Mouse (Mus musculus): ENCODE data around the gene Dennd6b. TPM values are rescaled to one million over a fixed set of nuclear protein-coding genes. Genes with fewer than 3 reads are reported as not detected.
A peak's percentile ranks its signal among the peaks of the same experiment; 100 is the strongest.

The Dennd6b gene
- polyA plus RNA-seq, 1 experiment from 2014 or later: 3.2 TPM

- Histone ChIP-seq H3K4me3 (ENCODE audit: low read depth, low read length) (no peak overlapping the region), H3K36me3 (ENCODE audit: control insufficient read depth, insufficient read depth) (no peaks in the 10 kb centered on the region), H3K27ac (ENCODE audit: low read depth, low read length) (peak overlapping the region; percentile 72; the same call in 1 of the 2 replicates), H3K4me1 (replicated peaks; ENCODE audit: control insufficient read depth, insufficient read depth, low read length) (peaks cover 41% of the 10 kb centered on the region), H3K9ac (ENCODE audit: low read depth, low read length) (no peak overlapping the region), H3K4me2 (replicated peaks; ENCODE audit: low read depth) (0 out of 2 replicates have a peak overlapping the region, but pooled peaks have one; percentile 17), H3K9me3 (ENCODE audit: control insufficient read depth) (no peaks in the 10 kb centered on the region), H3K27me3 (replicated peaks; ENCODE audit: control insufficient read depth, insufficient read depth, low read length) (no peaks in the 10 kb centered on the region)
- ATAC-seq: no peak
- no peak for TF ChIP-seq CTCF (IDR thresholded peaks at IDR 0.05; ENCODE audit: low read depth)
- WGBS: 54% methylated on average over 13 of the region's 13 CpGs
Observed at GRCm38 (mm10) chr15:89175411-89176155, 20.7 kb downstream of the Dennd6b start.

- Histone ChIP-seq H3K27me3 (replicated peaks; ENCODE audit: control insufficient read depth, insufficient read depth, low read length) (no peaks in the 10 kb centered on the region), H3K36me3 (ENCODE audit: control insufficient read depth, insufficient read depth) (no peaks in the 10 kb centered on the region), H3K4me2 (replicated peaks; ENCODE audit: low read depth) (peak overlapping the region; percentile 94; the same call in 1 of the 2 replicates), H3K9me3 (ENCODE audit: control insufficient read depth) (no peaks in the 10 kb centered on the region), H3K9ac (ENCODE audit: low read depth, low read length) (no peak overlapping the region), H3K27ac (ENCODE audit: low read depth, low read length) (peak overlapping the region; percentile 72; the same call in 1 of the 2 replicates), H3K4me3 (ENCODE audit: low read depth, low read length) (no peak overlapping the region), H3K4me1 (replicated peaks; ENCODE audit: control insufficient read depth, insufficient read depth, low read length) (peaks cover 41% of the 10 kb centered on the region)
- WGBS: 36% methylated on average over 11 of the region's 11 CpGs
- TF ChIP-seq CTCF (IDR thresholded peaks at IDR 0.05; ENCODE audit: low read depth): no peak
- no peak for ATAC-seq
Observed at GRCm38 (mm10) chr15:89174889-89175339, 21.4 kb downstream of the Dennd6b start.

- ATAC-seq: peak; percentile 67
- Histone ChIP-seq H3K4me1 (replicated peaks; ENCODE audit: control insufficient read depth, insufficient read depth, low read length) (peaks cover 46% of the 10 kb centered on the region), H3K4me2 (replicated peaks; ENCODE audit: low read depth) (peak overlapping the region; percentile 94), H3K36me3 (ENCODE audit: control insufficient read depth, insufficient read depth) (peaks cover 6% of the 10 kb centered on the region; the same call in 1 of the 2 replicates), H3K27ac (ENCODE audit: low read depth, low read length) (peak overlapping the region; percentile 72), H3K4me3 (ENCODE audit: low read depth, low read length) (peak overlapping the region; percentile 63), H3K9ac (ENCODE audit: low read depth, low read length) (peak overlapping the region; percentile 76), H3K27me3 (replicated peaks; ENCODE audit: control insufficient read depth, insufficient read depth, low read length) (no peaks in the 10 kb centered on the region), H3K9me3 (ENCODE audit: control insufficient read depth) (no peaks in the 10 kb centered on the region)
- 2% methylated on average over 15 of the region's 15 CpGs for WGBS
- no peak for TF ChIP-seq CTCF (IDR thresholded peaks at IDR 0.05; ENCODE audit: low read depth)
Observed at GRCm38 (mm10) chr15:89173906-89174214, 22.4 kb downstream of the Dennd6b start.

GRCm38 (mm10) chr15:89173024-89173905 is 23.0 kb downstream of the Dennd6b start:
- Histone ChIP-seq H3K9ac (ENCODE audit: low read depth, low read length) (peak overlapping the region; percentile 76), H3K27ac (ENCODE audit: low read depth, low read length) (peak overlapping the region; percentile 72), H3K36me3 (ENCODE audit: control insufficient read depth, insufficient read depth) (peaks cover 12% of the 10 kb centered on the region; the same call in 1 of the 2 replicates), H3K4me2 (replicated peaks; ENCODE audit: low read depth) (peak overlapping the region; percentile 94), H3K27me3 (replicated peaks; ENCODE audit: control insufficient read depth, insufficient read depth, low read length) (no peaks in the 10 kb centered on the region), H3K4me3 (ENCODE audit: low read depth, low read length) (peak overlapping the region; percentile 63), H3K9me3 (ENCODE audit: control insufficient read depth) (no peaks in the 10 kb centered on the region), H3K4me1 (replicated peaks; ENCODE audit: control insufficient read depth, insufficient read depth, low read length) (peaks cover 42% of the 10 kb centered on the region)
- peak; percentile 19 for ATAC-seq
- under 1% methylated on average over 64 of the region's 65 CpGs for WGBS
- TF ChIP-seq CTCF (IDR thresholded peaks at IDR 0.05; ENCODE audit: low read depth): peak; percentile 23; the same call in 1 of the 2 replicates

- Histone ChIP-seq H3K27me3 (replicated peaks; ENCODE audit: control insufficient read depth, insufficient read depth, low read length) (no peaks in the 10 kb centered on the region), H3K4me2 (replicated peaks; ENCODE audit: low read depth) (peak overlapping the region; percentile 94), H3K4me3 (ENCODE audit: low read depth, low read length) (peak overlapping the region; percentile 63), H3K27ac (ENCODE audit: low read depth, low read length) (peak overlapping the region; percentile 72), H3K36me3 (ENCODE audit: control insufficient read depth, insufficient read depth) (peaks cover 21% of the 10 kb centered on the region), H3K4me1 (replicated peaks; ENCODE audit: control insufficient read depth, insufficient read depth, low read length) (peaks cover 34% of the 10 kb centered on the region), H3K9me3 (ENCODE audit: control insufficient read depth) (no peaks in the 10 kb centered on the region), H3K9ac (ENCODE audit: low read depth, low read length) (peak overlapping the region; percentile 76; the same call in 1 of the 2 replicates)
- TF ChIP-seq CTCF (IDR thresholded peaks at IDR 0.05; ENCODE audit: low read depth): no peak
- ATAC-seq: no peak
- WGBS: 51% methylated on average over 17 of the region's 17 CpGs
Observed at GRCm38 (mm10) chr15:89172276-89172935, 23.9 kb downstream of the Dennd6b start.

All from intestine, postnatal 0 days (tissue).